Mouse (Mus musculus): ENCODE data around the gene Pkhd1. TPM values are rescaled to one million over a fixed set of nuclear protein-coding genes. Genes with fewer than 3 reads are reported as not detected.
"Not testable (repeated sequence)": the region's sequence is repeated elsewhere in the genome, so short reads cannot be mapped to it uniquely, and the experiment has no call there.

The Pkhd1 gene
- polyA plus RNA-seq, 1 experiment from 2014 or later = not detected

DNA sequence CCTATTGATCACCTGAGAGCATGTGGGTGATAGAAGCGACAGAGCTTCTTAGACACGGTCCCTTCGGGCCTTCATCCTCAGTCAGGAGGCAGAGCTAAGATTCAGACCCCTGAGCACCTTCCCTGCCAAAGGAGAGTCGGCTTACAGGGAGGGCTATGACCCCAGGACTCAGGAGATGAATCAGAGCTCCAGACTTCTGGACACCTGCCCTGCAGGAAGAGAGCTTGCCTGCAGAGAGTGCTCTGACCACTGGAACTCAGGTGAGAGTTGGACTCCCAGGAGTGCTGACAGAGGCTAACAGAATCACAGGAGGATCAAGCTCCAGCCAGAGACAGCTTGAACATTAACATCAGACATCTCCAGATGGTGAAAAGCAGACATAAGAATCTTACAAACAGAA is 467.2 kb downstream of the Pkhd1 start:
- not testable (repeated sequence) for DNase-seq (ENCODE audit: extremely low spot score, low spot score); H3K36me3 ChIP-seq (replicated peaks); H3K27ac ChIP-seq; H3K4me1 ChIP-seq; H3K9me3 ChIP-seq; H3K4me3 ChIP-seq; H3K27me3 ChIP-seq (ENCODE audit: poor library complexity, severe bottlenecking)
- WGBS = 85% methylated on average over 4 of the region's 4 CpGs

DNA sequence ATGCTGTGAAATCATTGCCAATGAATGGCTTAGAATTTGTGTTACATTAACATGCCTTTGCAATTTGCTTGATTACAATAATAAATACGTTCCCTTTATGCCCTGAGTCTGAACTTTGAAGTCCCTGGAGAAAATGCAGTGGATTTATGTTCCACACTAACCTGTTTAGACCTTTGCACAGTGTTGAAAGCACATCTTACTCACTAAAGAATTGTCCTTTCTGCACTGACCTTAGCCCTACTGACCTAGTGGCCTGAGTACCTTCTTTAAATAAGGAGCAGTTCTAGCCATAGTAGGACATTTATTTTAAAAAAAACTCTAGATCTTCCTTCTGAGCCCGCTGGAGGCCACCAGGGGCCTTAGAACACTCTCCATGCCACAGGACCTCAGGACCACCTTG is 467.8 kb downstream of the Pkhd1 start:
- no peaks in the 10 kb centered on the region for H3K4me1 ChIP-seq
- H3K36me3 ChIP-seq (replicated peaks) = no peaks in the 10 kb centered on the region
- no peak for DNase-seq (ENCODE audit: extremely low spot score, low spot score)
- H3K4me3 ChIP-seq = no peak overlapping the region
- WGBS = 84% methylated on average over 2 of the region's 2 CpGs
- no peaks in the 10 kb centered on the region for H3K27me3 ChIP-seq (ENCODE audit: poor library complexity, severe bottlenecking)
- H3K9me3 ChIP-seq = no peaks in the 10 kb centered on the region
- no peak overlapping the region for H3K27ac ChIP-seq

DNA sequence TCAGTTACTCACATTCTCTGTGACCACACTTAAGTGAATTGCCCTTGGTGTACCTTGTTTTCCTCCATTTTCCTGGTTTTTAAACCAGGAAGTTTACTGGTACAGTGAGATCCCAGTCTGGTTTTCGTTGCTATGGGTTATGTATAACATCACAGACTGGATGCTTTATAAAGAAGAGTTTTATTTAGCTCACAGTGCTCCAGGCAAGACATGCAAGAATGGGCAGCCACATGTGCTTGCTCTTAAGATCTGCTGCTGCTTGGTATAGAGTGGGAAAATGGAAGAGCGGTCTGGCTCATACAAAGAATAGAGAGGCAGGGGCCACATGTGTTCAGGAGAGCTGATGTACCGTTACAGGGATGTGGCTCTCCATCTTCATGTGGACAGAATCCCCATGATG is 481.7 kb downstream of the Pkhd1 start:
- H3K36me3 ChIP-seq (replicated peaks) = no peaks in the 10 kb centered on the region
- WGBS = 85% methylated on average over 3 of the region's 3 CpGs
- no peak overlapping the region for H3K4me3 ChIP-seq
- H3K27me3 ChIP-seq (ENCODE audit: poor library complexity, severe bottlenecking) = 0 out of 2 replicates have a peak, but pooled peaks cover 5% of the 10 kb centered on the region
- no peak overlapping the region for H3K27ac ChIP-seq
- peaks cover 14% of the 10 kb centered on the region; the same call in 1 of the 2 replicates for H3K4me1 ChIP-seq
- DNase-seq (ENCODE audit: extremely low spot score, low spot score) = no peak
- H3K9me3 ChIP-seq = no peaks in the 10 kb centered on the region

DNA sequence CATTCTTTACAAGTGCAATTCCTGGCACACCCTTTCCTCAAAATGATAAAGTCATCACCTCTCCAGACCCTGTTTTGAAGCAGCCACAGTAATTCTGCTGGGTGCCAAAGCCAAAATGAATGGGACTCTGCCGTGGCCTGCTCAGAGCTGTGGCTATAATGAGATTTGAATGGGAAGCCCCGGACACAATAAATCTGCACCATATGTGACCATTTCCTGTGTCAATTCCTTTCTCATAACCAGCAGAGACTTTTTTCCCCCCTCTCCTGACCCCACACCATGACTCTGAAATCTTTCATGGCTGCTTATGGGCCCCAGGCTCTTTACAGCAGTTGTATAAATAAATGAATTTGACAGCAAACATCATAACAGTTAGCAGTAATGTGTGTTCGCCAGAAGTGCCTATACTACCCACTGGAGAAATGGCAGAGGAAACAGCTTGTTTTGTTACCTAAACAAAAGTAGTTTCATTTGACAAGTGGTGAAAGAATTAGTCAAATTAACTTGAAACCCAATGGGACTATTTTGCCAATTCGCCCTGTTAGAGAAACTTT is 482.7 kb downstream of the Pkhd1 start:
- Histone ChIP-seq H3K4me1 (peaks cover 17% of the 10 kb centered on the region; the same call in 1 of the 2 replicates), H3K4me3 (no peak overlapping the region), H3K36me3 (replicated peaks) (no peaks in the 10 kb centered on the region), H3K27ac (0 out of 2 replicates have a peak overlapping the region, but pooled peaks have one; percentile 40), H3K9me3 (no peaks in the 10 kb centered on the region), H3K27me3 (ENCODE audit: poor library complexity, severe bottlenecking) (0 out of 2 replicates have a peak, but pooled peaks cover 5% of the 10 kb centered on the region)
- peak; percentile 22 for DNase-seq (ENCODE audit: extremely low spot score, low spot score)
- 47% methylated on average over 4 of the region's 4 CpGs for WGBS

DNA sequence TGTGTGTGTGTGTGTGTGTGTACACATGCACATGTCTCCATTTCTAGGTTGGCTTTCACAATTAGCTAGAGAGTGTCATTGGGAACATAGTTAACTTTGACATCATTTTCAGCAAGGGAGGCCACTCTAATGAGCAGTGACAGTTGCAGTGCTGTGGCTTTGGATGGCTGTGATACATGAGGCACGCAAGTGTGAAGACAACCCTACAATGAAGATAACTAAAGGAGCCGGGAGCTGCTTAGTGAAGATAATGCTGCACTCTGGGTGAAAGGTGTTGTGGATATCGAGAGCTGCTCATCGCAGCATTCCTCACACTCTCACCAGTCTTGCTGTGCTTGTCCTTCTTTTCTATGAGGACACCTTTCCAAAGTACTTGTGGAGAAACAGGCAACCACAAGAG is 484.2 kb downstream of the Pkhd1 start:
- Histone ChIP-seq H3K9me3 (no peaks in the 10 kb centered on the region), H3K4me1 (peaks cover 17% of the 10 kb centered on the region; the same call in 1 of the 2 replicates), H3K27ac (peak overlapping the region; percentile 11; the same call in 1 of the 2 replicates), H3K36me3 (replicated peaks) (no peaks in the 10 kb centered on the region), H3K4me3 (no peak overlapping the region), H3K27me3 (ENCODE audit: poor library complexity, severe bottlenecking) (peaks cover 5% of the 10 kb centered on the region; the same call in 1 of the 2 replicates)
- 95% methylated on average over 4 of the region's 4 CpGs for WGBS
- DNase-seq (ENCODE audit: extremely low spot score, low spot score) = no peak

DNA sequence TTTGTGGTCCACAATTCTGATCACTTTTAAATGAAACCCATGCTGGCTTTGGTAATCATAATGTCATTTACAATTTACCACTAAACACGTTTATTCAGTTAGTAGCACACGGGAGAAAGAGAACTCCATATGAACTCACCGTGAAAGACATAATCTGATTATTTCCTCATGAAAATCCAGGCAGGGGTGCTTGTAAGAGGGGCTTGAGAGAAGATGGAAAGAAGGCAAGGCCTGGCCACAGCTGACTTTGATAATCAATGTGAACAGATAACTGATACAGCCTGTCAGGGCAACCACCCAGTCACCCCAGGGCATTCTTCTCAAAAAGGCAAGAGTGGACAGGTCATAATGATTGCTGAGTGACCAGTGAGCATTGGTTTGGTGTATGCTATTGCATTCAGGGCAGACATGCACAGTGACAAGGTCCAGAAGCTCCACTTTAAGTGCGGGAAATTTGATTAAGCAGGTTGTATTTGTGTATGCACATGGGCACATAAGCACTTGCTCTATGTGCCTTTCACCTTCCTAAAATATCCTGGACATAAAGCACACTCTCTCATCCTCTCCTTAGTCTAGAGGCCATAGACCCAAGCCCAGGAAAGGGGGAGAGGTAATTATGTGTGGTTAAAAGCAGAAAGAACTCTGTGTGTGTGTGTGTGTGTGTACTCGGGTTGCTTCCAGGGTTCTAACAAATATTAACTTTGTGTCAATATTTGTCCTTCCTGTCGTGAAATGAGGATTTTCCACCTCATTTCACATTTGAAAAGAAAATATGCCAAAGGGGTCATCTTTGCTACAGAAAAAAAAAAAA is 485.9 kb downstream of the Pkhd1 start:
- WGBS = 53% methylated on average over 6 of the region's 6 CpGs
- H3K4me3 ChIP-seq = no peak overlapping the region
- peaks cover 17% of the 10 kb centered on the region; the same call in 1 of the 2 replicates for H3K4me1 ChIP-seq
- peaks cover 5% of the 10 kb centered on the region; the same call in 1 of the 2 replicates for H3K27me3 ChIP-seq (ENCODE audit: poor library complexity, severe bottlenecking)
- H3K27ac ChIP-seq = no peak overlapping the region
- DNase-seq (ENCODE audit: extremely low spot score, low spot score) = peak; percentile 24
- H3K36me3 ChIP-seq (replicated peaks) = no peaks in the 10 kb centered on the region
- H3K9me3 ChIP-seq = no peaks in the 10 kb centered on the region

DNA sequence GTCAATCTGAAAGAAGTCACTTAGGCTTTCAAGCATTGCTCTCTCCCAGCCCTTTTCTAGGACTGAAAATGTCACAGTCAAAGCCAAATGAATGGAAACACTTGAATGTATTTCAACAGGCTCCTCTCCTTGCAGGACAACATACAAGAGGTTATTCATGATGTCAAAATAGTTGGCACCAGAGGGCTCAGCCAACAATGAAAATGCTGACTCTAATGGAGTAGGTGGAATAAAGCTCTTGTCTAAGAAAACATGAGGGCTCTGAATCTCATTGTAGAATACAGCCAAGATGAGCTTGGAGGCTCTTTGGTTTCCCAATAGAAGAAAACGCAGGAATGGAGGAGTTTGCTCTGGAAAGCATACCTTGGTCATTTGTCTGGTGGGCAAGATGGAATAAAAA is 500.5 kb downstream of the Pkhd1 start:
- WGBS = 89% methylated on average over 1 of the region's 1 CpGs
- Histone ChIP-seq H3K4me1 (no peaks in the 10 kb centered on the region), H3K27me3 (ENCODE audit: poor library complexity, severe bottlenecking) (no peaks in the 10 kb centered on the region), H3K9me3 (no peaks in the 10 kb centered on the region), H3K4me3 (no peak overlapping the region), H3K27ac (no peak overlapping the region), H3K36me3 (replicated peaks) (no peaks in the 10 kb centered on the region)
- DNase-seq (ENCODE audit: extremely low spot score, low spot score) = no peak

DNA sequence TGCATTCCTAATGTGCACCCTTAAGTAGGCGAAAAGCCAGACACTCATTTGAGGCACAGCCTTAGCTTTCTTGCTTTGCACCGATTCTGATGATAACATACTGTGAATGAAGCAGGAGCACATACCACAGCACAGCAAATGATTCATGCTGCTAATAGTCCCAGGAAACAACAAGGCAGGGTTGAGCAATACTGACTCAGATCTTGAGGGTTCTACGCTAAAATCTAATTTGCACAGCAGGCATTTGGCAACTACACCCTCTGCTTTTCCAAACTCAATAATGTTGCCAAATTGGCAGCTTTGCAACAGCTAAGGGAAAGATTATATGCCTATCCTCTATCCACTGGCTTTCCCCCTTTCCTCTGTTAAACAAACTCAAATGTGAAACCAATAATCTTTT is 548.1 kb downstream of the Pkhd1 start:
- no peaks in the 10 kb centered on the region for H3K27me3 ChIP-seq (ENCODE audit: poor library complexity, severe bottlenecking)

DNA sequence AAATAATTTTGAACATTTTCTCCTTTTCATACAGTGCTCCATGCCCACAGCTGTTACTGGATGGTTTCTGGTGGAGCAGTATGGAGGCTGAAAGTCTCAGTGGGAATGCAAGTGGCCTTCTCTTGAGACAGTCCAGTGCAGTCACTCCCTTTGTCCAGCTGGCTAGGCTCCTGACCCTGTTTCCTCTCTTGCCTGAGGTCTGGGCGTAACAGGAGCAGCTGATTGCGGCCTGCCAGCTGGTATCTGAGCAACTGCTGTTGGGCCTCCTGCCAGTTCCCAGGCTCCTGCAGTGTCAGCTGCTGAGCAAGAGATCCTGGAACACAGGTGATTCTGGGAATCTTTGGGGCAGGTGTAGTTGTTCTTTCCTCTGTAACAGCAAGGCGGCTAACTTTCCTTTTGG is 559.6 kb downstream of the Pkhd1 start:
- DNase-seq (ENCODE audit: extremely low spot score, low spot score) = no peak
- H3K4me1 ChIP-seq = peaks cover 3% of the 10 kb centered on the region; the same call in 1 of the 2 replicates
- H3K36me3 ChIP-seq (replicated peaks) = no peaks in the 10 kb centered on the region
- H3K9me3 ChIP-seq = no peaks in the 10 kb centered on the region
- no peak overlapping the region for H3K4me3 ChIP-seq
- no peaks in the 10 kb centered on the region for H3K27me3 ChIP-seq (ENCODE audit: poor library complexity, severe bottlenecking)
- no peak overlapping the region for H3K27ac ChIP-seq
- WGBS = 72% methylated on average over 3 of the region's 3 CpGs

More for the DNA sequence above, 548.1 kb downstream of the Pkhd1 start:
- Histone ChIP-seq H3K27ac (no peak overlapping the region), H3K4me1 (no peaks in the 10 kb centered on the region), H3K36me3 (replicated peaks) (no peaks in the 10 kb centered on the region), H3K9me3 (no peaks in the 10 kb centered on the region), H3K4me3 (no peak overlapping the region)
- 89% methylated on average over 3 of the region's 3 CpGs for WGBS
- DNase-seq (ENCODE audit: extremely low spot score, low spot score) = no peak

DNA sequence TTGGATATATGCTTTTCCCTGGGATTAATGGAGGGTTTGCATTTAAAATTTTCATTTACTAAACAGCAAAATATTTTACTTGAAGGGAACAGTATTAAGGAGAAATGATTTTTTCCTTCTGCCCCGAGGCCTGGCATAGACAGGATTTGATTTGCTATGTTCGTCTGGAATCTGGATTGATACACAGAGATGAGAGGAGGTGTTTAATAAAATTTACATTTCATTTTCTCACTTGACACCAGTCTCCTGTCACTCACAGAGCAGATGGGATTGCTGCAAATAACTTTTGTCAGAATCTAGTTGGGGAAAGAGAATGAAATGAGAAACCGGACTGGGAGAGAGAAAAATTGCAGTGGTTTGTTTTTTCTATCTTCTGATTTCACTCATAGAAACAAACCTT is 578.5 kb downstream of the Pkhd1 start:
- no peaks in the 10 kb centered on the region for H3K36me3 ChIP-seq (replicated peaks)
- no peaks in the 10 kb centered on the region for H3K4me1 ChIP-seq
- H3K9me3 ChIP-seq = no peaks in the 10 kb centered on the region
- DNase-seq (ENCODE audit: extremely low spot score, low spot score) = no peak
- H3K4me3 ChIP-seq = no peak overlapping the region
- H3K27me3 ChIP-seq (ENCODE audit: poor library complexity, severe bottlenecking) = no peaks in the 10 kb centered on the region
- 88% methylated on average over 3 of the region's 3 CpGs for WGBS
- H3K27ac ChIP-seq = no peak overlapping the region

DNA sequence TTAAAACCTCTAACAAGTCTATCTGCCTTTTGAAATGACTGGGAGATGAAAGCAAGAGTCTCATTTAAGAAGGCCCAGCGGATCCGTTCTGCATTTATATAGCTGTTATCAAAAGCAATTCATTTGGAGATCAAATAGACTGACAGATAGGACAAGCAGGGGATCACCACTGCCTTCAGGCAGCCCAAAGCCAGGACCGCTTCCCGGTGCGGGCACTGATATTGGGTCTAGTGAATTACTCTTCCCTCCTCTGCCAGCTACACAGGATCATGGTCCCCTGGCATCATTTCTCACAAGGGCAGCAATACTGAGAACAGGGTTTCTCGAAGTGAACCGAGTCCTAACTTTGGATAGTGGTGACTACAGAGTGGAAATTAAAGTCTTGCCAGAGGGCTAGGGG is 582.6 kb downstream of the Pkhd1 start:
- no peak overlapping the region for H3K27ac ChIP-seq
- WGBS = 87% methylated on average over 7 of the region's 7 CpGs
- no peak for DNase-seq (ENCODE audit: extremely low spot score, low spot score)
- H3K9me3 ChIP-seq = no peaks in the 10 kb centered on the region
- no peaks in the 10 kb centered on the region for H3K4me1 ChIP-seq
- H3K36me3 ChIP-seq (replicated peaks) = no peaks in the 10 kb centered on the region
- no peaks in the 10 kb centered on the region for H3K27me3 ChIP-seq (ENCODE audit: poor library complexity, severe bottlenecking)
- H3K4me3 ChIP-seq = no peak overlapping the region

DNA sequence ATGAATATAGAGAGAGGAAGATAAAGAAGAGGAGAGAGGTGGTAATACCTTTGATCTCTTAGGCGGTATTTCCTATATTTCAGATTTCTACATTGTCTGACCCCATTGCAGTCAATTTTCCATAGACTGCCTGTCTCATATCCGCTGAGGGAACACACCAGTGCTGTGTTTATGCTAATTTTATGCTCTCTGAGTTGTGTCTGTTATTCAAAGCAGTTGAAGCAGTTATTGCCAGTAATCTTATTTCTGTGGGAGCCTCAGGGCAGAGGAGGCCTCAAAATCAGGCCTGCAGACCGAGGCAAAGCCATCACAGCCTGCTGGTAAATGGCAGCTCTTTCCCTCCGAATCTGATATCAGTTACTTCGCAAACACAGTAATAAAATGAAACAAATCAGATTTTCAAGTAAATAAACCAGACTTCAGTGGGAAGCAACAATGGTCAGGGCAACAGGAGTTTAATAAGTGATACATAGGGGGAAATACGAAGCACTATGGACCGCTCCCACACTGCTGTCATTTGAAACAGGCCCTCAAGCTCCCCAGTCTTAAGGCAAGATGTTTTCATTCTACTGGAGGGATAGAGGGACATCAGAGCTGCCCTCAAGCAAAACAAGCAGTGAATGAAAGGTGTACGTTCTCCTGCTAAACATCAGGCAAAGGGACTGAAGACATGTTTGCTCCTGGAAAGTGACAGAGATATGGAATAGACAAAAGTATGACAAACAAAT is 599.5 kb downstream of the Pkhd1 start:
- no peaks in the 10 kb centered on the region for H3K36me3 ChIP-seq (replicated peaks)
- H3K4me1 ChIP-seq = no peaks in the 10 kb centered on the region
- H3K27ac ChIP-seq = no peak overlapping the region
- DNase-seq (ENCODE audit: extremely low spot score, low spot score) = no peak
- no peaks in the 10 kb centered on the region for H3K27me3 ChIP-seq (ENCODE audit: poor library complexity, severe bottlenecking)
- no peaks in the 10 kb centered on the region for H3K9me3 ChIP-seq
- no peak overlapping the region for H3K4me3 ChIP-seq
- 81% methylated on average over 8 of the region's 8 CpGs for WGBS

DNA sequence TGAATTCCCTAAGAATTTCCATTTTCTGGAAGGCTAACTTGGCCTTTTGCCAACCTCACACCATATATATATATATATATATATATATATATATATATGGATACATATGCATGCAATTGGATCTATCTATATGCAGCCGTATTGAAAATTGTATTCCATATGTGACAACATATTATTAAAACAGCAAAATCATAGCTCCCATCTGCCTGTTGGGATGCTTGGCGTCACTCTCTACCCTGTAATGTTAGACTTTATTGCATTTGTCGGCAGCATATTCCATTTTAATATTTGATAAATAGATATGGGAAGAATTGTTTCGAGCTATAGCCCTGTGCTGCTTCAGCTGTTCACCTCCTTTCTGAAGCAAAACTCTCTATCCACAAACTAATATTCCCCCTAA is 600.2 kb downstream of the Pkhd1 start:
- DNase-seq (ENCODE audit: extremely low spot score, low spot score) = no peak
- 95% methylated on average over 4 of the region's 4 CpGs for WGBS
- Histone ChIP-seq H3K4me3 (no peak overlapping the region), H3K27me3 (ENCODE audit: poor library complexity, severe bottlenecking) (no peaks in the 10 kb centered on the region), H3K36me3 (replicated peaks) (no peaks in the 10 kb centered on the region), H3K27ac (no peak overlapping the region), H3K4me1 (no peaks in the 10 kb centered on the region), H3K9me3 (no peaks in the 10 kb centered on the region)

Data from forebrain, embryonic 10.5 days (tissue).